Comparison of ENCODE assay signal across 7 mouse cellular contexts in genomic region chr9:57439522-57440295, GRCm38 (mm10). TPM values are rescaled to one million over a fixed set of nuclear protein-coding genes. Genes with fewer than 3 reads are reported as not detected.
A peak's percentile ranks its signal among the peaks of the same experiment; 100 is the strongest.
DNase-seq lines count a peak whose midpoint lies in the region; ATAC-seq lines count a peak whose summit lies in the region.

Ppcdc (minus strand) TSS chr9:57440124.

- peak within 1 kb of the TSS; percentile 72 for H3K4me2 ChIP-seq in intestine, embryonic 15.5 days (replicated peaks)

- H3K36me3 ChIP-seq in intestine, embryonic 15.5 days: peaks cover under 1% of the 10 kb centered on the region; the same call in 1 of the 2 replicates
- peaks cover 23% of the 10 kb centered on the region for H3K36me3 ChIP-seq in midbrain, embryonic 10.5 days

- intact Hi-C loops in gastrocnemius, postnatal 36 days (cut with DNase I): no loop called here
- intact Hi-C loops in left cerebral cortex, postnatal 25 days (cut with DNase I): no loop called here

- H3K27ac ChIP-seq in intestine, embryonic 15.5 days: peak within 1 kb of the TSS; percentile 70
- peak within 1 kb of the TSS; percentile 91 for H3K27ac ChIP-seq in midbrain, embryonic 10.5 days (replicated peaks)

- 2% methylated on average over 32 of the region's 32 CpGs for WGBS in intestine, embryonic 15.5 days
- 3% methylated on average over 32 of the region's 32 CpGs for WGBS in midbrain, embryonic 10.5 days

- peaks cover 5% of the 10 kb centered on the region; the same call in 1 of the 2 replicates for H3K4me1 ChIP-seq in intestine, embryonic 15.5 days (replicated peaks)
- H3K4me1 ChIP-seq in midbrain, embryonic 10.5 days: peaks cover 20% of the 10 kb centered on the region

- peak within 1 kb of the TSS; percentile 52 for H3K4me3 ChIP-seq in intestine, embryonic 15.5 days (replicated peaks)
- H3K4me3 ChIP-seq in midbrain, embryonic 10.5 days: peak within 1 kb of the TSS; percentile 63

- peak; percentile 98 for ATAC-seq in intestine, embryonic 15.5 days

- peak; percentile 94 for DNase-seq in adrenal gland, adult 2 months
- DNase-seq in embryo, embryonic 11.5 days (ENCODE audit: low read depth, low spot score): peak; percentile 90
- peak; percentile 81 to 87 for DNase-seq in gastrocnemius, postnatal 36 days
- DNase-seq in left cerebral cortex, postnatal 25 days (ENCODE audit: low spot score in 2 of 2): peak; percentile 93 to 98
- peak; percentile 93 for DNase-seq in midbrain, embryonic 10.5 days (ENCODE audit: low spot score)
- peak; percentile 85 for DNase-seq in right cerebral cortex, postnatal 4 days

- H3K9ac ChIP-seq in intestine, embryonic 15.5 days: peak within 1 kb of the TSS; percentile 58

- no peaks in the 10 kb centered on the region for H3K27me3 ChIP-seq in intestine, embryonic 15.5 days (replicated peaks)
- no peaks in the 10 kb centered on the region for H3K27me3 ChIP-seq in midbrain, embryonic 10.5 days (ENCODE audit: low read depth, poor library complexity, severe bottlenecking)

- no peaks in the 10 kb centered on the region for H3K9me3 ChIP-seq in intestine, embryonic 15.5 days
- no peaks in the 10 kb centered on the region for H3K9me3 ChIP-seq in midbrain, embryonic 10.5 days (replicated peaks)

RNA-seq across cellular contexts. Expression of gene Ppcdc, which starts in this region (rescaled TPM):
- 10 to 100 TPM; 21.7 to 21.9 TPM for total RNA-seq in adrenal gland, adult 2 months (2021)
- polyA plus RNA-seq in adrenal gland, adult 2 months (2012; rRNA removed): 38.0 and 43.9 TPM in 2 replicates
- total RNA-seq in gastrocnemius, postnatal 36 days (2021): 1 to 10 TPM; 7.1 to 7.7 TPM
- 25.0 and 30.1 TPM in 2 replicates for polyA plus RNA-seq in intestine, embryonic 15.5 days (2015; fragmentation: Nextera tagmentation; extraction: Ambion mirVana)
- total RNA-seq in left cerebral cortex, postnatal 25 days (2021): 10 to 100 TPM; 15.5 to 16.5 TPM
- 25.8 and 26.7 TPM in 2 replicates for polyA plus RNA-seq in midbrain, embryonic 10.5 days (2016; fragmentation: Nextera tagmentation; extraction: Ambion mirVana)

Comparison
In these comparisons a context has a peak if more than half of its experiments do, and no peak if none do; other contexts are left out.
1. Peak in every context shown above with its lines: DNase-seq, ATAC-seq, H3K4me3 ChIP-seq and H3K27ac ChIP-seq.